Mouse (Mus musculus) spleen, adult 10 weeks (tissue): ENCODE results near the gene Hoxa2. TPM values are rescaled to one million over a fixed set of nuclear protein-coding genes. Genes with fewer than 3 reads are reported as not detected.

Experiments
- polyA plus RNA-seq: library from polyadenylated mRNA; stranded (reverse); fragments of 350-450 nt; fragmentation: Illumina TruSeq; extraction: RNeasy Lipid Tissue Mini Kit (QIAGEN cat#74804); gene quantifications from one replicate; pipeline ENCODE4 v1.2.3, GENCODE M21; 2015; ENCODE audit warnings: low replicate concordance; ENCODE audit not compliant: insufficient read depth

The Hoxa2 gene
- polyA plus RNA-seq, result 1.8 TPM

DNA sequence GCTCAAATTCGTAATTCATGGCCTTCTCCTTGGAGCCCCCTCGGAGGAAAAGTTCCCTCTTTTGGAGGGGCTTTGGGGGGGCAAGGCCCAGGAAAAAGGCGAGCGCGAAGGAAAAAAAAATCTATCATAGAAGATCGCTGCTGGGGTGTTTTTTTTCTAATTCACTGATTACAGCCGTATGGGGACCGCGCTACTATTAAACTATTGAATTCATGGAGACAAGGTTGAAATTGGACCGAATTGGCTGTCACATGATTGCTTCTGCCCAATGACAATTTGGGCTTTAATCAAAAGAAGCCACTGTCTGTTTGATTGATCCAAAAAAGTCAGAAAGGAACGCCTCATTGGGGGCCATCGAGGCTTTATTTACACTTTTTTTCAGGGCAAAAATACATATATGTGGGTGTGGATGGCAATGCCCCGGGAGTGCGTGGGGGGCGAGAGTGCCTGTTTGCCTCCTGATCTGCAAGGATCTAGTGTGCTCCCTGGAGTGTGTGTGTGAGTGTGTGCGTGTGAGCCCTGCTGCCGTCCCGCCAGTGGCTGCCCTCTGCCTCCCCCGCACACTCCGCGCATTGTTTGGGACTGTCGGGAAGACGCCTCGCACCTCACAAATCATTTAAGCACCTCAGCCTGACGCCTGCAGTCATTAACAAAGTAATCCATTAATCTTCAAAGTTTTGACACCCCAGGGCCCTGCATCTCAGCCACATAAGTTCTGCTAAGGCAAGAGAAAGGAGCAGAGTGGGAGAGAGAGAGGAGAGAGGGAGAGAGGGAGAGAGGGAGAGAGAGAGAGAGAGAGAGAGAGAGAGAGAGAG is at the start of gene Hoxa2:
Gene Hoxa2, minus strand, starts transcription at position 206 of the 815 bp plus-strand sequence.

DNA sequence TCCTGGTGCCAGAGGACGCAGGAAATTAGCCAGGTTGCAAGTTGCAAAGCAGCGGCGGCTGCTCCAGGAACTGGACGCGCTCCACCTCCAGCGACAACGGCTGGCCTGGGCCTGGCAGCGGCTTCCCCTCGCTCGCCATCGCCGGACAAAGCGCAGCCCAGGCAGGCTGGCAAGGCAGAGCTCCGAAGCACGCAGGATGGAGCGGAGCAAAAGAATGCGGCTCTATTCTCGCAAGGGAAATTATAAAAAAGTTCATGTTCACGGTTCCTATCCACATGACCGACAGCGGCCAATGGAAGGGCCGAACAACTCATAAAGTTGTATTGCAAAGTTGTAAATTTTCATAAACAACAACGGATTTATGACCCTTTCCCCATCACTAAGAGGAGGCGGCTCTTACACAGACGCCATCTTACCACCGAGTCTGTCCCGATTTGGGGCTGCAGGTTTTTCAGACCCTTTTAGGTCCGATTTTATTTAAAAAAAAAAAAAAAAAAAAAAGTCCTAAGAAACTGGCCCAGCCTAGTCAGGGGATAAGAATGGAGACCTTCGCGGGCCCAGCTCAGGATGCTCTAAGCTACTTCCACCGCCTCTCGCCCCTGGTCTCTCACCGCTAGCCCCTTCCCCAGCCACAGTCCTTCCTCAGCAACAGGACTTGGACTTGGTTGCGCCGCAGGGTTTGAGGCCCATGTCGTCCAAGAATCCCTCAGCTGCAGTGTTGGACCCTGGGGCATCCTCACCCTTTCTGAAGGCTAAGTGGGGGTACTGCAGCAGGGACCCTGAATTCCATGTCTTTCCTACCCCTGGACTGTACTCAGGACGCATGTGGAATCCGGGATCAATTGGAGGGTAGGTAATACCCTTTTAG is 48.7 kb upstream of the Hoxa2 start, which contains the start of the genes Hoxa3 and Gm28308:
Gene Hoxa3, minus strand, starts transcription at position 218 of the 868 bp plus-strand sequence.
Gene Gm28308, minus strand, starts transcription at position 221 of the 868 bp plus-strand sequence.

DNA sequence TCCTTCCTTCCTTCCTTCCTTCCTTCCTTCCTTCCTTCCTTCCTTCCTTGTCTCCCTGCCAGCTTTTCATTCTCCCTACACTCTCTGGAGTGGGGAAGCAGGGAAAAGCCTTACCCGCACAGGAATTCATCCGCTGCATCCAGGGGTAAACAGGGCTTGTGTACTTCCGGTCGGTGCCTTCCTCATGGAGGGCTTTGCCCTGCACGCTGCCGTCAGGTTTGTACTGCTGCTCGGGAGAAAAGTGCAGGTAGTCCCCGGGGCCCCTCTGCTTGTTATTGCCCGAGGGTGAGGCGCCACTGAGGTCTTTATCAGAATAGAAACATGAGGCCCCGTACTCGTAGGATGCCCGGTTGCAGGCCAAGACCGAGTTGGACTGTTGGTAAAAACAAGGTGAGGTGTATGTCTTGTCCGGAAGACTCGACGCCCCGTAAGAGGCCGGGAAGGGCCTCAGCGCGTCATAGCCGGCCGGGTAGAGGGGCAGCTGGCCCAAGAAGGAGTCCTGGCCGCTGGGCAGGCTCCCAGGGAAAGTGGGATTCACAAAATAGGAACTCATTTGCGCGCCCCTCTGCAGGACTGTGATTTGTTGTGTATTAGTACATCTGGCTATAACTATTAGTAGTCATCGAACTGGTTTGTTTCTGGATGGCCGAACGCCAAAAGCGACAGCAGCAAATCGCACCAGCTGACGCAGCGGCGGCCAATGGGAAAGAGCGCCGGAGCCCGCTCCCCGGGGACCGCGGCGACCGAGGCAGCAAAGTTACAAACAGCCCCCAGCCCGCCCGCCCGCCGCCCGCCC is 43.6 kb upstream of the Hoxa2 start, which contains the start of gene Hoxa6:
Gene Hoxa6, minus strand, starts transcription at position 651 of the 796 bp plus-strand sequence.

DNA sequence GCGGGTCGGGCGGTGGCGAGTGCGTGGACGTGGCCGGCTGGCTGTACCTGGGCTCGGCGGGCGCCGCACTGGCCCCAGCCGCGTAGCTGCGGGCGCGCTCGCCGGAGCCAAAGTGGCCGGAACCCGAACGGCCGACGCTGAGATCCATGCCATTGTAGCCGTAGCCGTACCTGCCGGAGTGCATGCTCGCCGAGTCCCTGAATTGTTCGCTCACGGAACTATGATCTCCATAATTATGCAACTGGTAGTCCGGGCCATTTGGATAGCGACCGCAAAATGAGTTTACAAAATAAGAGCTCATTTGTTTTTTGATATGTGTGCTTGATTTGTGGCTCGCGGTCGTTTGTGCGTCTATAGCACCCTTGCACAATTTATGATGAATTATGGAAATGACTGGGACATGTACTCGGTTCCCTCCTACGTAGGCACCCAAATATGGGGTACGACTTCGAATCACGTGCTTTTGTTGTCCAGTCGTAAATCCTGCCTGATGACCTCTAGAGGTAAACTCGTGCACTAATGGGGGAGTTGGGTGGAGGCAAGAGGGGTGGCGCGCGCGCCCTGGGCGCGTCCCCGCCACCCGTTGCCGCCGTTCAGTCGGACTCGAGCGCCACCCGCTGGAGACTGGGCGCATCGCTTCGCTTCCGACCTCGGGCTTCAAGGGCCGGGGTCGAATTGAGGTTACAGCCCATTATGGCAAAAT is 39.6 kb upstream of the Hoxa2 start, which contains the start of gene Hoxa5:
Gene Hoxa5, minus strand, starts transcription at position 538 of the 703 bp plus-strand sequence.

DNA sequence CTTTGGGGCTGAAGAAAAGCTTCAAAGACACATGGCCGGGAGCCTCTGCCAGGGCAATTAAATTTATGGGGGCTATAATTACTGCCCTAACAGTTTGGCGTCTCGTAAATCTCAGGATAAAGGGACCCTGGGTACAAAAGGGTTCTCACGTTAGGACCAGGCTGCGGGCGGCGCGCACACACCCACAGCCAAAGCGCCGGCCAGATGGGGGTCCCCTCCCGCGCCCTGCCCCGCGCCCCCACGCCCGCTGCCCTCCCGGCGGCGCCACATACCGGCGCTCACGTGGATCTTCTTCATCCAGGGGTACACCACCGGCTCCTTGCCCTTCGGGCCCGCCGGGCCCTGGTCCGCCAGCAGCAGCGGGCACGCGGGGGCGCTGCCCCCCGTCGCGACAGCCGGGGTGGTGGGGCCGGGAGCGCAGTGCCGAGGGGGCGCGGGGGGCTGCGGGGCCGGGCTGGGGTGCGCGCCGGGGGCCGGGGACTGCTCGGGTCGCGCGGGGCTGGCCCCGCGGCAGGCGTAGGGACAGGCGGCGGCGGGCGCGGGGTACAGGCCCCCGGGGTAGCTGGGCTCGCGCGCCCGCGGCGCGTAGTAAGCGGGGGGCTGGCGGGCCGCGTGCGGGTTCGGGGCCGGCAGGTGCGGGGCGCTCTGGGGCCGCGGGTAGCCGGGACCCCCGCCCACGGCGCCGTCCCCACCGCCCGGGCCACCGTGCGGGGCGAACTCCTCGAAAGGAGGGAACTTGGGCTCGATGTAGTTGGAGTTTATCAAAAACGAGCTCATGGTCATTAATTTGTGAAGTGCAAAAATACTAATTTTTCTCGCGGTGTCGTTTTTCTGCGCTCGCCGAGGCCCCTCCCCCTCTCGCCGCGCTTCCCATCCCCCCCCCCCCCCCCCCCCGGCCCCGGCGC is 26.5 kb upstream of the Hoxa2 start, which contains the start of gene Hoxa4:
Gene Hoxa4, minus strand, starts transcription at position 848 of the 905 bp plus-strand sequence.

DNA sequence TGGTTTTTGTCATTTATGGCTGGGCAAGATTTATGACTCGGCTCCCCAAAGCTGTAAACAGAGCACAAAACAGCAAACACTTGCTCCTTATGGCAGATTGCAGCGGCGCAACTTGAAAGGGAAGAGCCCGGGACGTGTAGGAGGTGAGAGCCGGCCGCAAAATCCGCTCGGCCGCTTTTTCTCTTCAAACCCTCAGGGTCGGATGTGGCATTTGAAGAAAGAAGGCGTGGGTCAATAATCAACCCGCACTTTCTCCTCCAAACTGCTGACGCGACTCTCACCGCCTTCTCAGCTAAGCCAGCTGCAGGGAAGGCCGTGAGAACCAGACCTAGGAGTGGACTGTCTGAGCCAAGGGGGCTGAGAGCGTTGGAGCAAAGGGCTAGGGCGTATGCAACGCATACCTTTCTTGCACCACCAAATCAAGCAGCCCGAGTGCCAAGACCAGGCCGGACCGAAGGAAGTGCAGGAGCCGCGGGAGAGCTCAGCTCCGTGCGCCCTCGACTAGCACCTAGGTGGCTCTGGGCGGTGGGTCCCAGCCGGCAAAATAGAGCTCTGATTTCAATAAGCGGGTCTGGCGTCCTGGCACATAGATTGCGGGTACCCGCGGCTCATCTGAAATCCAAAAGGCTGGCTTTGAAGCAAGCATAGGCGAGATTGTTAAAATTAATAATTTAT is 12.6 kb upstream of the Hoxa2 start, which contains the start of gene 5730596B20Rik:
Gene 5730596B20Rik, plus strand, starts transcription at position 438 of the 675 bp plus-strand sequence.

DNA sequence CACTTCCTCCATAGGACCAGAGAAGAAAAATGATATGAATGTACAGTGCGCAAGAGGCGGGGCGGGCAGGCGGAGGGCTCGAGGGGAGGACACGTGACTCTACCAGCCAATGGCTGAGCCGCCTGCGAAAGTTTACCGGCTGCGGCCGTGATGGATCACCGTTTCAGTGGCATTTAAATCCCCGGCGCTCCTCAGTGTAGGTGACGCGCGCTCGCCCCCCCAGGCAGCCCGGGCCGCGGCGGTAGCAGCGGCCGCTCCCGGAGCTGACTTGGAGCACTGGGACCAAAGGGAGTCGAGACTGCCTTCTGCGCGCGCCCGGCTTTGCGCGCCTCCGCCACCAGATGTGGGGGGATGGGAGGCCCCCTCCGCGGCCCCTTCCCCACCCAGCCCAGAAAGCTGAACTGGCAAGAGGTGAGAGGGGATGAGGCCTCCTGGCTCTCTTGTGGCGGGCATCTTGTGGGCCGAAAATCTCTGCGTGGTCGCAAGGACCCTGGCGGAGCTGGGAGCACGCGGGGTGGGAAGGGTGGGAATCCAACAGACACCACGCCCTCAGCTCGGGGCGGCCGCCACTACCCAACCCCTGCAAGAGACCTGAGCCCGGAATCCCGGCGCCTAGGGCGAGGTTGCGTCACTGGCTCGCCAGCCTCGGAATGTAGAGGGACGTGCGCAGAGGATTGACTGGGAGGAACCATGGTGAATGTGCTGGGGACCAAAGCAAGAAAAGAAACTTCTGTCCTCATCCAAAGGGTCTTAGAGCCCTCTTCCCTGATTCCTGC is 6.2 kb downstream of the Hoxa2 start, which contains the start of gene Hoxa1:
Gene Hoxa1, minus strand, starts transcription at position 42 of the 776 bp plus-strand sequence.

Other genes with a start within 250 kb of the Hoxa2 start
- gene Skap2, start 152.3 kb downstream of the Hoxa2 start, polyA plus RNA-seq, result 119 TPM
- gene Hoxa1, start 6.5 kb downstream of the Hoxa2 start, polyA plus RNA-seq, result 0.51 TPM
- gene 5730596B20Rik, start 12.7 kb upstream of the Hoxa2 start, polyA plus RNA-seq, result 0.17 TPM
- gene Hoxa4, start 26.9 kb upstream of the Hoxa2 start, polyA plus RNA-seq, result 1.5 TPM
- 2.2 TPM for gene Hoxa5, start 39.8 kb upstream of the Hoxa2 start, polyA plus RNA-seq
- not detected for gene Hoxa6, start 43.9 kb upstream of the Hoxa2 start, polyA plus RNA-seq
- gene Hoxa3, start 48.5 kb upstream of the Hoxa2 start, polyA plus RNA-seq, result 1.4 TPM
- not detected for gene Gm28308, start 48.5 kb upstream of the Hoxa2 start, polyA plus RNA-seq
- gene Hoxa7, start 57.0 kb upstream of the Hoxa2 start, polyA plus RNA-seq, result 1.6 TPM
- gene Hoxa9, start 66.3 kb upstream of the Hoxa2 start, polyA plus RNA-seq, result 0.17 TPM
- gene Hoxa10, start 76.0 kb upstream of the Hoxa2 start, polyA plus RNA-seq, result not detected
- gene Hoxa11, start 81.0 kb upstream of the Hoxa2 start, polyA plus RNA-seq, result not detected
- not detected for gene Hoxa13, start 96.0 kb upstream of the Hoxa2 start, polyA plus RNA-seq
- gene Evx1, start 148.7 kb upstream of the Hoxa2 start, polyA plus RNA-seq, result not detected